Mouse (Mus musculus): Measurements from ENCODE around the gene Immp2l.

DNA sequence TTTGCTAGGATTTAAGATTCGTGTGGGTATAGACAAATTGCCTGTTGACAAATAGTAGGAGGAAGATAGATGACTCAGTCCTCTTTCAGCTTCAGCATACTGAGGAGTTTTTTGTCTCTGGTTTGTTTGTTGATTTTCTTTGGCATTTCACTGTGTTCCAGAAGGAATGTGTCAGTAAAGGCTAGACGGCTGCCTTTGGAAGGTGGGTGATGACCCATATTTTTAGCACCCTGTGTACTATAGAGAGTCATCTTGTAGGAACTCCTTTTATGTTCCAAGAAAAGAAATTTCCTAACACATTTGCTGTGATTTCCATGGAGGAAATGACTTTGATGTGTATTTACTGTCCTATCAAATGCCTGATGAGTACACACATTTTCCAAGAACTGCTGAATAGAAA is 651.0 kb downstream of the Immp2l start:
- no peak for TF ChIP-seq POLR2A (IDR thresholded peaks at IDR 0.05; ENCODE audit: low read depth, low read length)
- no peak for TF ChIP-seq CTCF (conservative IDR thresholded peaks at IDR 0.05; ENCODE audit: insufficient read depth, insufficient read length, low read depth, low read length)

Measured in kidney, adult 2 months (tissue).